Mouse (Mus musculus): ENCODE data around the gene Large2. TPM values are rescaled to one million over a fixed set of nuclear protein-coding genes. Genes with fewer than 3 reads are reported as not detected.
A peak's percentile ranks its signal among the peaks of the same experiment; 100 is the strongest.

The Large2 gene
- total RNA-seq, 2 experiments from 2014 or later: 0.72 to 1.0 TPM

DNA sequence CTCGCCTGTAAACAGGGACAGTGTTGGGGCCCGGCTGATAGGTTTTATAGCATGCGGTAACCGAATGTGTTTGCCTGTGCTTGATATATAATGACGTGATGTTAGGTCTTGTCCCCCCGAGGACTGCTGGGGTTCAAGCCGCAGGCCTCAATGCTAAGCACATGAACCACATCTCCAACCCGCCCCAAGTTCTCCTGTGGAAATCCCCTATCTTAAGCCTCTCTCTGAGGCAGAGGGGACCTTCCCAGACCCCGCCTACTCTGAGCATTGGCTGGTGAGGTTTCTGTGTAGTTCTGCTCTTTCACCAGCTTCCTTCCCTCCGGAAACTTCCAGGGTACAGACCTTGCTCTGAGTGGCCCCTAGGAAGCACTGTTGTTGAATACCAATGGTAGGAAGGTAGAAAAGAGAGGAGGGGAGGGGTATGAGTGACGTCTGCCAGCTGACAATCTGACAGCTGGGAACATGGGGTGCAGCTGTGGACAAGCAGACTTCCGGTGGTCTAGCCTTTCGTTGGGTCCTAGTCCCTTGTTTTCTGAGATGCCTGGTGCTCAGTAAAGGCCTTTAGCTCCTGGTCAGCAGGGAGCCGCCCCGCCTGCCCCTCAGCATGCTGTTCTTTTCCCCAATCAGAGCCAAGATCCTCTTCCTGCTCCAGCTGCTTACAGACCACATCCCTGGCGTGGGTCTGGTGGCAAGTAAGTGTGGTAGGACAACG, 5.3 kb upstream of the Large2 start:
- no peak overlapping the region for H3K4me3 ChIP-seq
- intact Hi-C loops (cut with DNase I): loop anchor here (5.0 kb wide), 1 partner anchor 448 kb away; the partner anchor contains the start of gene Mdk
- DNase-seq (ENCODE audit: extremely low spot score in 1 of 2, low spot score in 2 of 2): no peak
- TF ChIP-seq CTCF (IDR thresholded peaks at IDR 0.05): no peak
- no peak overlapping the region for H3K27ac ChIP-seq

DNA sequence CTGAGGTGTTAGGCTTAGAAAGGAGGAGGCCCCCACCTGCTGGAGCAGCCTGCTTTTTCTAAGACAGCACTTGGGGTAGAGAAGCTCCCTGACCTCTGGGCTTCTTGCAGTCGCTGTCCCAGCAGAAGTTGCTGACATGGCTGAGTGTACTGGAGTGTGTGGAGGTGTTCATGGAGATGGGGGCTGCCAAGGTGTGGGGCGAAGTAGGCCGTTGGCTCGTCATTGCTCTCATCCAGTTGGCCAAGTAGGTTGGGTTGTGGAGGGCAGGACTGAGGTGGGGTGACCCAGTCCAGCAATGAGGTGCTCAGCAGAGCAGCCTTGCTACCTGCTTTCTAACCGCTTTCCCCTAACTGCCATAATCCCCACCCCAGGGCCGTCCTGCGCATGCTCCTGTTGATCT, 2.7 kb upstream of the Large2 start:
- no peak for DNase-seq (ENCODE audit: extremely low spot score in 1 of 2, low spot score in 2 of 2)
- no peak for TF ChIP-seq CTCF (IDR thresholded peaks at IDR 0.05)
- no peak overlapping the region for H3K27ac ChIP-seq
- H3K4me3 ChIP-seq: no peak overlapping the region
- intact Hi-C loops (cut with DNase I): no loop called here

DNA sequence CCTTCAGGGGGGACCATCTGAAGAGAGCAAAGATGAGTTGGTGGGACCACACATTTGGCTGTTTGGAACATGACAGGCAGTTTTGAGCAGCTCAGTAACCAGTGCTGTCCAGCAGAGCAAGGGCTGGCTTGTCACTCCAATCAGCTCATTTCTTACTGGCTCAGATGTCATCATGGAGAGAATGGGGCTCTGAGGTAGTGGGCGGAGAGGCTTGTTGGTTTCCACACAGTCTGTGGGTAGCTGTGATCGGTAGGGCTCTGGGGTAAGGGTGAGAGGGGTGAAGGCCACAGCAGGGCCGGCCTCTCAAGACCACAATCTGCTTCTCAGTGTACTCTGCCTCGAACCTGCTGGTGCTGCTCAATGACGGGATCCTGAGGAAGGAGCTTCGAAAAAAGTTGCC, 1.6 kb upstream of the Large2 start:
- no peak for TF ChIP-seq CTCF (IDR thresholded peaks at IDR 0.05)
- no peak overlapping the region; the same call in 1 of the 2 replicates for H3K27ac ChIP-seq
- intact Hi-C loops (cut with DNase I): no loop called here
- DNase-seq (ENCODE audit: extremely low spot score in 1 of 2, low spot score in 2 of 2): no peak
- H3K4me3 ChIP-seq: peak overlapping the region; percentile 72

DNA sequence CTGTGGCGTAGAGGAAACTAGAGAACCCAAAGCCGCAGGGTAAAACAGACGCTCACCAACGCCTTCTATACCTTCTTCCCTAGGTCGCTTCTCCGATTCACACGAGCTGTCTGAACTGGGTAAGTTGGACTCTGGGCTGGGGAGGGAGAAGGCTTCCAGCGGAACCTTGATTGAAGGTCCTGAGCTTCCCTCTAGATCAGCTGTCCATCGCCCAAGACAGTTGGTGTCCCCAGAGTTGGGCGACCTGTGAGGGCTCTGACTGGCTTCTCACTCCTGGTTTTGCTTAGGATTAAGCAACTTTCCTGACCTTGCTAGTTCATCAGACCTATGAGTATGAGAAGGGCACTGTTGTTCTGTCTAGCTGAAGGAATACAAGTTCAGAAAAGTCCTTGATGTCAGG, 1.1 kb upstream of the Large2 start:
- TF ChIP-seq CTCF (IDR thresholded peaks at IDR 0.05): no peak
- no peak for DNase-seq (ENCODE audit: extremely low spot score in 1 of 2, low spot score in 2 of 2)
- intact Hi-C loops (cut with DNase I): loop anchor here (1.0 kb wide), 1 partner anchor 59 kb away; the partner anchor contains the start of gene Cry2
- Histone ChIP-seq H3K27ac (peak overlapping the region; percentile 90), H3K4me3 (peak overlapping the region; percentile 72)

DNA sequence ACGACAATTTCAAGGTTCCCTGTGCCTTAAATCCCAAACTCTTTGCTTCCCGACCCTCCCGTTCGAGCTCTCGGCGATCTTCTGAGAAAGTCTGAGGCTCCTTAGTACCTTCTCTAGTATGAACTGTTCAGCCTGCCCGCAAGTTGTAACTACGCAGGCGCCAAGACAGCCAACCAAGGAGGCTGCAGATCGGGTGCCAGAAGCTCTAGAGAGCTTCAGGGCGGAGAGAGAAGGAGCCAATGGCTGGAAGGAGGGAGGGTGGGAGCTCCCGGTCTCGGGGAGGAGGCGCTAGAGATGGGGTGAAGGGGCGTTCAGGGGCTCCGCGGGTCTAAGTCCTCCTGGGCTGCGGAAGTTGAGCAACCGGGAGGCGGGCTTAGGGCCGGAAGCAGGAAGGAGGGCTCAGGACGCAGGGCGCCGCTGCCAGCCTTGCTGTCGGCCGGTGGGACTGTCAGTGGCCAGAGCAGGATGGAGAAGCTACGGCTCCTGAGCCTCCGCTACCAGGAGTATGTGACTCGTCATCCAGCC, 492 bp upstream of the Large2 start:
- intact Hi-C loops (cut with DNase I): loop anchor here (1.0 kb wide), 1 partner anchor 59 kb away; the partner anchor contains the start of gene Cry2
- Histone ChIP-seq H3K4me3 (peak overlapping the region; percentile 72), H3K27ac (peak overlapping the region; percentile 90)
- DNase-seq (ENCODE audit: extremely low spot score in 1 of 2, low spot score in 2 of 2): peak; percentile 90 to 95
- TF ChIP-seq CTCF (IDR thresholded peaks at IDR 0.05): no peak

DNA sequence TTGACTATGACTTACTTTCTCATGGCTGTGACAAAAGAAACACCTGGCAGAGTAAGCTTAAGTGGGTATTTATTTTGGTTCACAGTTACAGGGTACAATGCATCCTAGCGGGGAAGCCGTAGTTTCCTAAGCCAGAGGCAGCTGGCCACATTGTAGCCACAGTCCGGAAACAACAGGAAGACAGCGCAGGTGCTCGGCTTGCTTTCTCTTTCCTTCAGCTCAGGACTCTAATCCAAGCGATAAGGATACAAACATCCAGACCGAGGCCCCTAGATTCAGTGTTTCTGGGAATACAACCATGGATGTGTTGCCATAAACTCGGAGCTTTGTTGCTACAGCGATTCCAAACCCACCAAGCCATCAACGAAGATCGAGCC, 1.2 kb downstream of the Large2 start:
- Histone ChIP-seq H3K27ac (no peak overlapping the region), H3K4me3 (no peak overlapping the region)
- TF ChIP-seq CTCF (IDR thresholded peaks at IDR 0.05): no peak
- intact Hi-C loops (cut with DNase I): no loop called here
- DNase-seq (ENCODE audit: extremely low spot score in 1 of 2, low spot score in 2 of 2): no peak

DNA sequence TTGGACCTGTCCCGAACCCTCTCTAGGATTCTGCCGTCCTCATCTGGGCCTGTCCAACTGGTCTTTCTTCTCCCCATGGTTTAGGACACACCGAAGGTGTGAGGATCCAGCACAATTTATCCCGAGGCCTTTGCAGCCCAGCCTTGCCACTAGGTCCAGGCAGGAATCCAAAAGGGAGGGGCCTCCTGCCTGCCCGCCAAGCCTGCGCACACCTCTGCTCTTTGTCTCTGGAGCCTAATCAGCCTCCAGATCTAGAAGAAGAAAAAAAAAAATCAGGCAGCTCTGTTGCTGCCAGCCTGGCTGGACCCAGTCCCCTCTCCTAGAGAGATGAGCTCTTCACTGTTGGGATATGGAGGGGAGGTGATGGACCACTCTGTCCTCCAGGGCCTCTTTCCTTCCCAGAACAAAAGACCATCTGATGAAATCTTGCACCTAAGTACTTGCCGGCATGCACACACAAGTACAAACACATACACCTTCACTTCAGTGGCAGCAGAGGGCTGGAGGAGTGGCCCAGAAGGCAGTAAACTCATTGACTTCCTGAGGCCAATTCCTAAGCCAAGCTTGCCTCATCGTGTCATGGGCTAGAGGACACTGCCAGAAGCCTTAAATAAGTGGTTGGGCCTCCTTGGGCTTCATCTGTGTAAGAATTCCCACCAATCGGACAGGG, 1.8 kb downstream of the Large2 start:
- no peak overlapping the region for H3K4me3 ChIP-seq
- no peak for TF ChIP-seq CTCF (IDR thresholded peaks at IDR 0.05)
- intact Hi-C loops (cut with DNase I): no loop called here
- H3K27ac ChIP-seq: no peak overlapping the region
- no peak for DNase-seq (ENCODE audit: extremely low spot score in 1 of 2, low spot score in 2 of 2)

DNA sequence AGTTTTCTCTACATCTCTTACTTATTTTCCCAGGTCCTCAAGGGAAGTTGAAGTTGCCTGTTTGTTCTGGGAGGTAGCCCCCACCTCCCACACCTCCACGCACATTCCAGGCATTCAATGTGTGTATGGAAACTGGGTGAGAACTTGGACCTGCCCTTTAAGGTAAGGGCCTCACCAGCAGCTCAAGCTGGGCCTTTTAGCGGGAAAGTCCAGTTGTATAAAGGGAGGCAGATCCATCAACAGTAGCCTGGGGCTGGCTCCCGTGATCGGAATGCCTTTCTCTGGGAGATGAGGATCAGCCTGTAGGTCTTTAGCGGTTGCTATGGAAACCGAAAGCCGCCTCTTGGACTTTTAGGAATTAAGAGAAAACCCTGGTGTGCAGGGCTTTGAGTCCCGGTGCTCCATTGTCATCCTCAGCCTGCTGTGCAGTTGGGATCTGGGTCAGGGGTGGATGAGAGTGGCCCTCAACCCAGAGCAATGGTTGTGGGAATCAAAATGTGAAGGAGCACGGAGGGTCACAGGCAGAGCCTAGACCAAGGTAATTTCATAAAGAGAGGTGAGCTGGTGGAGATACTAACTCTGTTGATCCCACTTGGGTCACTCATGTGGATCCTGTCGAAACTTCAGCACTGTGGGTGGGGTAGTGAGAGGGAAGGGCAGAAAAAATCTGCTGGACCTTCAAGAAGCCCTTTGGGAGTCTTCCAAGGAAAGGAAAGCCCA, 2.5 kb downstream of the Large2 start:
- intact Hi-C loops (cut with DNase I): no loop called here
- no peak overlapping the region for H3K4me3 ChIP-seq
- no peak overlapping the region for H3K27ac ChIP-seq
- no peak for DNase-seq (ENCODE audit: extremely low spot score in 1 of 2, low spot score in 2 of 2)
- no peak for TF ChIP-seq CTCF (IDR thresholded peaks at IDR 0.05)

DNA sequence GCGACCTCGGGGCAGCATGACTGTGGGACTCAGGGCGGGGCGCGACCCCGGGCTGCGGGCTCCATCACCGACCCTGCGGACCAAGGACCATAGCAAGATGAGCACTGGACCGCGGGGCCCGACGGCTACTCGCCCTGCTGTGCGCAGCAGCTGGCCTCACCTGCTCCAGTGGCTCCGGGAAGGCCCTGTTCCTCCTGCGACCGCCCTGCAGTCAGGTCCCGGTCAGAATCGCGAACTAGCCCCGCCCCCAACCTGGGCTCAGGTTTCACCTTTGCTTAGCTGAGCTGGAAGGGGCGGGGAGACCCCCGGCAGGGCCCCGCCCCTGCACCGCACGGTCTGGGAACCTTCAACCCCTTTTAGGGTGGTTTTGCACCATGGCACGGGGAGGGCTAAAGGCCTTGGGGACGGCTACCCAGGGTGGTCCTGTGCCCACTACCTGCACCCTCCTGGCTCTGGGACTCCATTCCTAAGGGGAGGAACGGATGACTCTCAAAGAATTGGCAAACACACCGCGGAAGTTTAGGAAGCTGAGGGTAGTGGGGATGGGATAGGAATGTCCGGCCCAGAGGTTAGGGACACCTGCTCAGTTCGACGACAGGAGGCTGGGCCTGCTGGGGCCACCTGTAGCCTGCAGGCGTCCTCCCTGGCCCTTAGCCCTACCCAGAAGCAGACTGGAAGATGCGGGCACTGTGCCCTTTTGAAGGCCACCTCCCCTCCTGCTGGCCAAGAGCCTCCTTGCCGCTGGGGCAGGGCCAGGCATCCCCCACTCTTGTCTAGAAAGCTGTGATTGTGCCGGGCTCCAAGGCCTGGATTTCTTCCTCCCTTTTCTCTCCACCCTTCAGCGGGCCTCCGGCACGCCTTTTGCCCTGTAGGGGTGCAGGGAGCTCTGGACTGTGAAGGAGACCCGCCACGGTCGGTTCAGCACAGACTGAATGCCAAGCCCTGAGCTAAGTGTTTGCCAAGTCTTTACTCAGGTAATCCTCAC, 3.6 kb downstream of the Large2 start:
- no peak for DNase-seq (ENCODE audit: extremely low spot score in 1 of 2, low spot score in 2 of 2)

DNA sequence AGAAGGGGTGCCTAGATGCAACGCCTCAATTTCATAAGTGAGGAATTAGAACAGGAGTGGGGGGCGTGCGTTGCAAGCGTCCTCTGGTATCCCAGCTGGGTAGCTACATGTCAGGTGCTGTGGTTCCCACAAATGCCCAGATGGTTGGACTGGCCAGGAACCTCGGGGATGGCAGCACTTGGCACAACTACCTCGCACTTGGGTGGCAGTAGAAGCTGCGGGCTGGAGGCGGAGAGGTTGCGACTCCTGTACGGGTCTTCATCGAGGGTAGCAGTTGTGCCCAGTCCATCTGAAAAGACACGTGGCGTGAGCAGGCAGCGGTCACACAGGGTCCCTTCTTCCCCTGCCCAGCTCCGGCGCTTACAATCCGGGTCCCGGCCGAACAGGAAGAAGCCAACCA, 4.3 kb downstream of the Large2 start:
- 0 out of 2 replicates have a peak overlapping the region, but pooled peaks have one; percentile 16 for H3K4me3 ChIP-seq
- intact Hi-C loops (cut with DNase I): no loop called here

More for the DNA sequence above, 3.6 kb downstream of the Large2 start:
- Histone ChIP-seq H3K4me3 (peak overlapping the region; percentile 16; the same call in 1 of the 2 replicates), H3K27ac (no peak overlapping the region)
- no peak for TF ChIP-seq CTCF (IDR thresholded peaks at IDR 0.05)
- intact Hi-C loops (cut with DNase I): no loop called here

More for the DNA sequence above, 4.3 kb downstream of the Large2 start:
- H3K27ac ChIP-seq: no peak overlapping the region
- DNase-seq (ENCODE audit: extremely low spot score in 1 of 2, low spot score in 2 of 2): no peak
- no peak for TF ChIP-seq CTCF (IDR thresholded peaks at IDR 0.05)

Measured in left cerebral cortex, adult 2 months (tissue).